Mouse (Mus musculus) CD8-positive naive resting alpha-beta T cell, adult 2 months (primary cell): ENCODE measurements around the gene Smad1.

Experiments
- DNase-seq, 2 experiments: peaks; one replicate each; pipeline ENCODE4 v3.0.0; 2022; ENCODE audit warnings: low read depth in 2 of 2, low spot score in 2 of 2

The Smad1 gene

GRCm38 (mm10) chr8:79360774-79361527, 38.4 kb downstream of the Smad1 start:
- no peak for DNase-seq

- no peak for DNase-seq
Observed at GRCm38 (mm10) chr8:79360302-79360701, 39.0 kb downstream of the Smad1 start.

GRCm38 (mm10) chr8:79355721-79356434, 43.4 kb downstream of the Smad1 start:
- no peak for DNase-seq

- DNase-seq, result no peak
Observed at GRCm38 (mm10) chr8:79354009-79354408, 45.3 kb downstream of the Smad1 start.

GRCm38 (mm10) chr8:79351916-79352315, 47.4 kb downstream of the Smad1 start:
- DNase-seq, result no peak

- DNase-seq, result no peak
Observed at GRCm38 (mm10) chr8:79350805-79351204, 48.5 kb downstream of the Smad1 start.

GRCm38 (mm10) chr8:79350094-79350593, 49.2 kb downstream of the Smad1 start:
- no peak for DNase-seq

- DNase-seq, result no peak
Observed at GRCm38 (mm10) chr8:79346414-79346813, 52.9 kb downstream of the Smad1 start.

- DNase-seq, result no peak
Observed at GRCm38 (mm10) chr8:79345856-79346255, 53.5 kb downstream of the Smad1 start.

GRCm38 (mm10) chr8:79341236-79341635, 58.1 kb downstream of the Smad1 start:
- DNase-seq, result no peak

GRCm38 (mm10) chr8:79339555-79339954, 59.8 kb downstream of the Smad1 start:
- no peak for DNase-seq

GRCm38 (mm10) chr8:79338619-79339018, 60.7 kb downstream of the Smad1 start:
- no peak for DNase-seq

- no peak for DNase-seq
Observed at GRCm38 (mm10) chr8:79332109-79332900, 67.0 kb downstream of the Smad1 start.

- no peak for DNase-seq
Observed at GRCm38 (mm10) chr8:79331571-79331970, 67.7 kb downstream of the Smad1 start.

- DNase-seq, result no peak
Observed at GRCm38 (mm10) chr8:79331017-79331416, 68.3 kb downstream of the Smad1 start.

- DNase-seq, result no peak
Observed at GRCm38 (mm10) chr8:79329735-79330134, 69.6 kb downstream of the Smad1 start.

GRCm38 (mm10) chr8:79329182-79329581, 70.1 kb downstream of the Smad1 start:
- no peak for DNase-seq

GRCm38 (mm10) chr8:79325510-79325909, 73.8 kb downstream of the Smad1 start:
- DNase-seq, result no peak

GRCm38 (mm10) chr8:79324928-79325327, 74.4 kb downstream of the Smad1 start:
- DNase-seq, result no peak

- DNase-seq, result no peak
Observed at GRCm38 (mm10) chr8:79324036-79324435, 75.3 kb downstream of the Smad1 start.

- DNase-seq, result no peak
Observed at GRCm38 (mm10) chr8:79323121-79323520, 76.2 kb downstream of the Smad1 start.

GRCm38 (mm10) chr8:79310801-79311200, 88.5 kb downstream of the Smad1 start:
- DNase-seq, result no peak
